Mouse (Mus musculus) c-Kit-positive CD71-positive TER-119-negative erythroid progenitor cells, embryonic 14.5 days (primary cell): ENCODE measurements at regions not wholly inside any gene's neighbourhood (a gene's known extent, or its start where the extent isn't known, plus 50 kb on each side); places are given as distances from the start of the nearest gene placed in this dataset.
"Not testable (repeated sequence)": the region's sequence is repeated elsewhere in the genome, so short reads cannot be mapped to it uniquely, and the experiment has no call there.

Source experiments
- DNase-seq: peaks from one replicate; pipeline ENCODE4 v3.0.0-alpha.2; 2013; ENCODE audit warnings: low read depth

- DNase-seq = peak; percentile 42
Observed at GRCm38 (mm10) chr6:7120136-7120535, 164.3 kb downstream of the Sdhaf3 start.

- no peak for DNase-seq
Observed at GRCm38 (mm10) chr6:7133042-7133441, 177.2 kb downstream of the Sdhaf3 start.

GRCm38 (mm10) chr6:7134062-7134461 is 178.3 kb downstream of the Sdhaf3 start:
- DNase-seq = no peak

GRCm38 (mm10) chr6:7134888-7135287 is 179.1 kb downstream of the Sdhaf3 start:
- DNase-seq = no peak

GRCm38 (mm10) chr6:7181711-7182110 is 225.9 kb downstream of the Sdhaf3 start:
- no peak for DNase-seq

- no peak for DNase-seq
Observed at GRCm38 (mm10) chr6:7199046-7199599, 243.3 kb downstream of the Sdhaf3 start.

GRCm38 (mm10) chr6:7215880-7216279 is 260.1 kb downstream of the Sdhaf3 start:
- DNase-seq = no peak

GRCm38 (mm10) chr6:7252286-7252685 is 296.5 kb downstream of the Sdhaf3 start:
- DNase-seq = no peak

- DNase-seq = no peak
Observed at GRCm38 (mm10) chr6:7277431-7277830, 277.2 kb upstream of the Tac1 start.

- DNase-seq = no peak
Observed at GRCm38 (mm10) chr6:7306956-7307355, 247.7 kb upstream of the Tac1 start.

- no peak for DNase-seq
Observed at GRCm38 (mm10) chr6:7313496-7313895, 241.2 kb upstream of the Tac1 start.

GRCm38 (mm10) chr6:7326974-7327373 is 227.7 kb upstream of the Tac1 start:
- DNase-seq = no peak

- DNase-seq = no peak
Observed at GRCm38 (mm10) chr6:7356634-7357033, 198.0 kb upstream of the Tac1 start.

GRCm38 (mm10) chr6:7367166-7367565 is 187.5 kb upstream of the Tac1 start:
- no peak for DNase-seq

GRCm38 (mm10) chr6:7374629-7375028 is 180.1 kb upstream of the Tac1 start:
- no peak for DNase-seq

GRCm38 (mm10) chr6:7375851-7376250 is 178.8 kb upstream of the Tac1 start:
- DNase-seq = no peak

GRCm38 (mm10) chr6:7378651-7379050 is 176.0 kb upstream of the Tac1 start:
- no peak for DNase-seq

- no peak for DNase-seq
Observed at GRCm38 (mm10) chr6:7424731-7425130, 129.9 kb upstream of the Tac1 start.

GRCm38 (mm10) chr6:7441725-7442124 is 113.0 kb upstream of the Tac1 start:
- DNase-seq = no peak

GRCm38 (mm10) chr6:7442286-7442685 is 112.4 kb upstream of the Tac1 start:
- DNase-seq = not testable (repeated sequence)

GRCm38 (mm10) chr6:7455881-7456280 is 98.8 kb upstream of the Tac1 start:
- DNase-seq = no peak

GRCm38 (mm10) chr6:7463896-7464295 is 90.8 kb upstream of the Tac1 start:
- no peak for DNase-seq

- DNase-seq = no peak
Observed at GRCm38 (mm10) chr6:7464346-7464745, 90.3 kb upstream of the Tac1 start.

GRCm38 (mm10) chr6:7472366-7473026 is 82.2 kb upstream of the Tac1 start:
- no peak for DNase-seq
